Mouse (Mus musculus) brain, embryonic 14.5 days (tissue): ENCODE results near the gene Cd36.

Source experiments
- CTCF ChIP-seq: fragments of 200-500 bp; IDR thresholded peaks from 2 replicates; pipeline ENCODE4 v1.5.1; 2012; ENCODE audit warnings: inconsistent platforms, mild to moderate bottlenecking, moderate library complexity, borderline replicate concordance; ENCODE audit not compliant: insufficient read depth, insufficient read length; ENCODE audit errors: extremely low read depth
- POLR2A ChIP-seq: fragments of 200-500 bp; IDR thresholded peaks from 2 replicates; pipeline ENCODE4 v1.6.1; 2012; ENCODE audit warnings: mild to moderate bottlenecking, inconsistent platforms, borderline replicate concordance; ENCODE audit not compliant: poor library complexity, insufficient read depth, insufficient read length, severe bottlenecking; ENCODE audit errors: extremely low read depth

DNA sequence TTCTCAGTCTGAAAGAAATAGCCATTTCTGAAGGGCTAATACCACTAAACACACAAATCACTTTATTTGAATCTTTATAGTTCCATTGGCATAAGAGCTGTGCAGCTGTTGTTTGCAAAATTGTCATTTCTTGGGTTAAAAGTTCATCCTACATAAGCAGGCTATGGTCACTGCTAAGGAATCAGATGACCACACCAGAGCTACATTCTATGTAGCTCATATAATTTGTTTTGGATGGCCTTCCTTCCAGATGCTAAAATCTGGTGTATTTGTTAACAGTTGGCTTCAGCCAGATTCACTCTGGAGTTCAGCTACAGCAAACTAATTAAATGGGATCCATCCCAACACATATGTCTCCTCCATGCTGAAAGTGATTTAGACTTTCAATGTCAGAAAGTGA, 142.1 kb downstream of the Cd36 start:
- TF ChIP-seq POLR2A (no peak), CTCF (no peak)
